Mouse (Mus musculus): ENCODE results near the gene Pramef17.
"Not testable (repeated sequence)": the region's sequence is repeated elsewhere in the genome, so short reads cannot be mapped to it uniquely, and the experiment has no call there.

Pramef17 gene

GRCm38 (mm10) chr4:143994269-143994668, at the start of gene Pramef17:
Pramef17 (minus strand) TSS chr4:143994369.
- not testable (repeated sequence) for DNase-seq

GRCm38 (mm10) chr4:143988126-143988525, 6.0 kb downstream of the Pramef17 start:
- DNase-seq, result peak; percentile 48

- peak; percentile 2 for DNase-seq
These were observed 6.7 kb downstream of the Pramef17 start for GRCm38 (mm10) chr4:143987475-143987941.

GRCm38 (mm10) chr4:143985733-143986132, 8.4 kb downstream of the Pramef17 start:
- peak; percentile 2 for DNase-seq

- not testable (repeated sequence) for DNase-seq
These were observed 9.0 kb downstream of the Pramef17 start for GRCm38 (mm10) chr4:143985165-143985564.

- not testable (repeated sequence) for DNase-seq
These were observed 10.7 kb downstream of the Pramef17 start for GRCm38 (mm10) chr4:143983446-143983845.

- DNase-seq, result not testable (repeated sequence)
These were observed 27.3 kb downstream of the Pramef17 start, which contains the start of gene Gm13101 for GRCm38 (mm10) chr4:143966850-143967249. Gm13101 (minus strand) TSS chr4:143966950.

- not testable (repeated sequence) for DNase-seq
These were observed 43.3 kb downstream of the Pramef17 start, which contains the start of gene Pramef25 for GRCm38 (mm10) chr4:143950916-143951315. Pramef25 (minus strand) TSS chr4:143951016.
